Mouse (Mus musculus): ENCODE measurements at regions not wholly inside any gene's neighbourhood (a gene's known extent, or its start where the extent isn't known, plus 50 kb on each side); places are given as distances from the start of the nearest gene placed in this dataset.
"Not testable (repeated sequence)": the region's sequence is repeated elsewhere in the genome, so short reads cannot be mapped to it uniquely, and the experiment has no call there.

GRCm38 (mm10) chr6:70160442-70160841 is 631.6 kb downstream of the Rpia start:
- Histone ChIP-seq H3K27me3 (ENCODE audit: insufficient read depth, low read length) (no peaks in the 10 kb centered on the region), H3K4me1 (replicated peaks; ENCODE audit: low read depth, low read length) (no peaks in the 10 kb centered on the region), H3K4me3 (replicated peaks; ENCODE audit: low read length) (no peak overlapping the region), H3K36me3 (ENCODE audit: insufficient read depth, low read length) (no peaks in the 10 kb centered on the region), H3K9me3 (ENCODE audit: low read length) (peaks cover 38% of the 10 kb centered on the region)
- no peak for TF ChIP-seq NANOG (IDR thresholded peaks at IDR 0.05; ENCODE audit: borderline replicate concordance, low read length)
- no peak for TF ChIP-seq POU5F1 (IDR thresholded peaks at IDR 0.05; ENCODE audit: borderline replicate concordance, low read length)
- no peak for TF ChIP-seq CTCF (conservative IDR thresholded peaks at IDR 0.05; ENCODE audit: low read length)

GRCm38 (mm10) chr6:70155771-70156170 is 636.3 kb downstream of the Rpia start:
- not testable (repeated sequence) for H3K4me1 ChIP-seq (replicated peaks; ENCODE audit: low read depth, low read length); H3K36me3 ChIP-seq (ENCODE audit: insufficient read depth, low read length); H3K4me3 ChIP-seq (replicated peaks; ENCODE audit: low read length); H3K27me3 ChIP-seq (ENCODE audit: insufficient read depth, low read length)
- peaks cover 30% of the 10 kb centered on the region for H3K9me3 ChIP-seq (ENCODE audit: low read length)

- H3K4me1 ChIP-seq (replicated peaks; ENCODE audit: low read depth, low read length); H3K27me3 ChIP-seq (ENCODE audit: insufficient read depth, low read length); H3K4me3 ChIP-seq (replicated peaks; ENCODE audit: low read length); H3K36me3 ChIP-seq (ENCODE audit: insufficient read depth, low read length): not testable (repeated sequence)
- peaks cover 12% of the 10 kb centered on the region for H3K9me3 ChIP-seq (ENCODE audit: low read length)
Observed at GRCm38 (mm10) chr6:70151098-70151838, 640.8 kb downstream of the Rpia start.

GRCm38 (mm10) chr6:70146986-70147385 is 645.0 kb downstream of the Rpia start:
- no peaks in the 10 kb centered on the region for H3K9me3 ChIP-seq (ENCODE audit: low read length)
- no peaks in the 10 kb centered on the region for H3K27me3 ChIP-seq (ENCODE audit: insufficient read depth, low read length)
- TF ChIP-seq CTCF (conservative IDR thresholded peaks at IDR 0.05; ENCODE audit: low read length) (peak; percentile 44), NANOG (IDR thresholded peaks at IDR 0.05; ENCODE audit: borderline replicate concordance, low read length) (no peak)

GRCm38 (mm10) chr6:70143341-70143740 is 648.7 kb downstream of the Rpia start:
- not testable (repeated sequence) for H3K4me1 ChIP-seq (replicated peaks; ENCODE audit: low read depth, low read length)

More at GRCm38 (mm10) chr6:70146986-70147385, 645.0 kb downstream of the Rpia start:
- Histone ChIP-seq H3K4me1 (replicated peaks; ENCODE audit: low read depth, low read length) (no peaks in the 10 kb centered on the region), H3K36me3 (ENCODE audit: insufficient read depth, low read length) (no peaks in the 10 kb centered on the region), H3K4me3 (replicated peaks; ENCODE audit: low read length) (no peak overlapping the region)

GRCm38 (mm10) chr6:70116811-70117210 is 675.2 kb downstream of the Rpia start:
- no peak for TF ChIP-seq CTCF (conservative IDR thresholded peaks at IDR 0.05; ENCODE audit: low read length)
- Histone ChIP-seq H3K27me3 (ENCODE audit: insufficient read depth, low read length) (no peaks in the 10 kb centered on the region), H3K9me3 (ENCODE audit: low read length) (peaks cover 12% of the 10 kb centered on the region), H3K4me3 (replicated peaks; ENCODE audit: low read length) (no peak overlapping the region), H3K36me3 (ENCODE audit: insufficient read depth, low read length) (no peaks in the 10 kb centered on the region), H3K4me1 (replicated peaks; ENCODE audit: low read depth, low read length) (peaks cover 13% of the 10 kb centered on the region)

More at GRCm38 (mm10) chr6:70143341-70143740, 648.7 kb downstream of the Rpia start:
- not testable (repeated sequence) for H3K4me3 ChIP-seq (replicated peaks; ENCODE audit: low read length); H3K27me3 ChIP-seq (ENCODE audit: insufficient read depth, low read length); H3K9me3 ChIP-seq (ENCODE audit: low read length); H3K36me3 ChIP-seq (ENCODE audit: insufficient read depth, low read length)

- no peaks in the 10 kb centered on the region for H3K9me3 ChIP-seq (ENCODE audit: low read length)
- H3K4me3 ChIP-seq (replicated peaks; ENCODE audit: low read length): no peak overlapping the region
- TF ChIP-seq NANOG (IDR thresholded peaks at IDR 0.05; ENCODE audit: borderline replicate concordance, low read length): no peak
- TF ChIP-seq POU5F1 (IDR thresholded peaks at IDR 0.05; ENCODE audit: borderline replicate concordance, low read length): no peak
- TF ChIP-seq CTCF (conservative IDR thresholded peaks at IDR 0.05; ENCODE audit: low read length): no peak
- H3K36me3 ChIP-seq (ENCODE audit: insufficient read depth, low read length): no peaks in the 10 kb centered on the region
- no peaks in the 10 kb centered on the region for H3K27me3 ChIP-seq (ENCODE audit: insufficient read depth, low read length)
- peaks cover 14% of the 10 kb centered on the region for H3K4me1 ChIP-seq (replicated peaks; ENCODE audit: low read depth, low read length)
Observed at GRCm38 (mm10) chr6:70111892-70112291, 680.1 kb downstream of the Rpia start.

- H3K27me3 ChIP-seq (ENCODE audit: insufficient read depth, low read length); H3K9me3 ChIP-seq (ENCODE audit: low read length); H3K36me3 ChIP-seq (ENCODE audit: insufficient read depth, low read length); H3K4me3 ChIP-seq (replicated peaks; ENCODE audit: low read length): not testable (repeated sequence)
- peaks cover 29% of the 10 kb centered on the region for H3K4me1 ChIP-seq (replicated peaks; ENCODE audit: low read depth, low read length)
Observed at GRCm38 (mm10) chr6:70109412-70109811, 682.6 kb downstream of the Rpia start.

- Histone ChIP-seq H3K9me3 (ENCODE audit: low read length) (no peaks in the 10 kb centered on the region), H3K4me3 (replicated peaks; ENCODE audit: low read length) (peak overlapping the region; percentile 17; the same call in 1 of the 2 replicates), H3K36me3 (ENCODE audit: insufficient read depth, low read length) (no peaks in the 10 kb centered on the region), H3K4me1 (replicated peaks; ENCODE audit: low read depth, low read length) (peaks cover 22% of the 10 kb centered on the region), H3K27me3 (ENCODE audit: insufficient read depth, low read length) (no peaks in the 10 kb centered on the region)
- TF ChIP-seq POU5F1 (IDR thresholded peaks at IDR 0.05; ENCODE audit: borderline replicate concordance, low read length) (no peak), NANOG (IDR thresholded peaks at IDR 0.05; ENCODE audit: borderline replicate concordance, low read length) (peak; percentile 38; the same call in 1 of the 2 replicates), CTCF (conservative IDR thresholded peaks at IDR 0.05; ENCODE audit: low read length) (no peak)
Observed at GRCm38 (mm10) chr6:70103781-70104180, 688.3 kb downstream of the Rpia start.

- H3K9me3 ChIP-seq (ENCODE audit: low read length); H3K27me3 ChIP-seq (ENCODE audit: insufficient read depth, low read length); H3K36me3 ChIP-seq (ENCODE audit: insufficient read depth, low read length): not testable (repeated sequence)
- 0 out of 2 replicates have a peak overlapping the region, but pooled peaks have one; percentile 23 for H3K4me3 ChIP-seq (replicated peaks; ENCODE audit: low read length)
- H3K4me1 ChIP-seq (replicated peaks; ENCODE audit: low read depth, low read length): peaks cover 22% of the 10 kb centered on the region
Observed at GRCm38 (mm10) chr6:70103174-70103573, 688.9 kb downstream of the Rpia start.
